Mouse (Mus musculus): Measurements from ENCODE around the gene Castor1.
A peak's percentile ranks its signal among the peaks of the same experiment; 100 is the strongest.
"Not testable (repeated sequence)": the region's sequence is repeated elsewhere in the genome, so short reads cannot be mapped to it uniquely, and the experiment has no call there.

The Castor1 gene

GRCm38 (mm10) chr11:4217914-4218629 is at the start of gene Castor1:
Castor1 (plus strand) TSS chr11:4218225.
- DNase-seq, result peak; percentile 88

- DNase-seq, result no peak
Observed at GRCm38 (mm10) chr11:4174586-4174985, 43.4 kb upstream of the Castor1 start.

DNA sequence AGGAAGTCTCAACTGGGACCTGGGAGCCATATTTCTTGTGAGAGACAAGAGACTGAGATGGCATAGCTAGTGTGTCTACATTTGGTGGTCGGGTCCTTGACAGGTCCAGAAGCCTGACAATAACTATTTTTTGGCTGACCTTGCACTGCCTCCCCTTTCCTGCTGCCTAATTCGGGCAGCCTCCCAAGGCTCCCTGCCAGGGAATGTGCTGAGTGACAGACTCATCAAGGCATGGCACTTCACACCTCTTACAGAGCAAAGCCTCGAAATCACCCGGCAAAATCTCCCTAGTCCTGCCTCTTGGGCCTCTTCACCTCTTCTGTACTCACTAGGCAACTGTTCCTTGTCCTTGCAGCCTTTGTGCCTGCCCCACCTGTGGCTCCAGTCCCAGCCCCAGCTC is 40.3 kb upstream of the Castor1 start:
- no peak for DNase-seq

DNA sequence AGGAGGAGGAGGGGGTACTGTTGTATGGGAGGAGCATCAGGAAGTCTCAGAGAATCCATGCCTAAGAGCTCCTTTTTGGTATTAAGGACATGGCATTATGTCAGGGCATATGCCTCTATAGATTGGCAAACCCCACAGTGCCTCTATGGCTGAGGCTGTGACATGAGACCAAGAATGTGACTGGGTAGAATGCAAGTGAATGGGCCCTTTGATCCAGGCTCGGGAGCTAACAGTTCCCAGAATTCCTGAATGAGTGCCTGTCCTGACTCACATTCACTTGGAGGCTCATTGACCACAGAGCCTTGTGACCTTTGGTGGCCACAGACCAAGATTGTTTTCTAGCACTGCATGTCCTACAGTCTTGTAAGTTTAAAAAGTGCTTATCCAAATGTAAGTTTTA is 36.0 kb upstream of the Castor1 start:
- DNase-seq, result no peak

DNA sequence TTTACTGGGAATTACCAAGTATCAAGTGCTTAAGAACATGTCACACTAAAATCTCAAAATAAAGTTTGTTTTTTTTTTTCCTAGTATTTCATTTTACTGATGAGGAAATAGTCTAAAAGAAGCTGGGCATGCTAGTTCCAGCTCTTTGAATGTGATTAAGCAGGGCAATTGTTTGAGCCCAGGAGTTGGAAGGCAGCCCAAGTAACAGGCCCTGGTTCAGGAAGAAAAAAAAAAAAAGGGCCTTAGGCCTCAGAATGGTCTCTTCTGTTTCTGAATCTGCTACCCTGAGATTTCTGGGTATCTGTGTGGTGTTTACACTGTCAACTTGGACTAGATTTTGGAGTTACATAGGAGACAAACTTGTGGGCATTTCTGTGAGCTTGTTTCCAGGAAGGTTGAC is 34.5 kb upstream of the Castor1 start:
- no peak for DNase-seq

DNA sequence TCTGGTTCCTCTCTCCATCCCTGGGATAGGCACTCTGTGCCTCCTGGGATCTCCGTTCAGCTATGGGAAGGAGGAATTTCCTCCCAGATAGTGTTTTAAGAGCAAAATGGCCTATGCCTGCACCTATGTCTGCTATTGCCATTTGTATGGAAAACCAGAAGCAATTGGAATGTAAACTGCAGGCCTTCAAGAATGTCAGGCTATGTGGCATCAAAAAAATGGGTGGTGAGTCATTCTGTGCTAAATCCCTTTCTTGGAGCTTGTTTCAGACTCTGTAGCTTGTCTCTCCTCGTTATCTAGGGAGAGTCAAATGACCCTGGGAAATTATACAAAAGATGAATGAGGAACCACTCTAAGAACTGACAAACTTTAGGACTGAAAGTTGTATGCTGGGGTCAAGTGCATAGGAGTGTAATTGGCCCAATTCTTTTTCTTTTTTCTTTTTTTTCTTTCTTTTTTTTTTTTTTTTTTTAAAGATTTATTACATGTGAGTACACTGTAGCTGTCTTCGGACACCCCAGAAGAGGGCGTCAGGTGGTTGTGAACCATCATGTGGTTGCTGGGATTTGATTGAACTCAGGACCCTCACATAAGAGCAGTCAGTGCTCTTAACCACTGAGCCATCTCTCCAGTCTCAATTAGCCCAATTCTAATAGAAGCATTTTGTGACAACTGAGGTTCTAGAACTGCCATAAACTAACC is 33.6 kb upstream of the Castor1 start:
- DNase-seq, result no peak

DNA sequence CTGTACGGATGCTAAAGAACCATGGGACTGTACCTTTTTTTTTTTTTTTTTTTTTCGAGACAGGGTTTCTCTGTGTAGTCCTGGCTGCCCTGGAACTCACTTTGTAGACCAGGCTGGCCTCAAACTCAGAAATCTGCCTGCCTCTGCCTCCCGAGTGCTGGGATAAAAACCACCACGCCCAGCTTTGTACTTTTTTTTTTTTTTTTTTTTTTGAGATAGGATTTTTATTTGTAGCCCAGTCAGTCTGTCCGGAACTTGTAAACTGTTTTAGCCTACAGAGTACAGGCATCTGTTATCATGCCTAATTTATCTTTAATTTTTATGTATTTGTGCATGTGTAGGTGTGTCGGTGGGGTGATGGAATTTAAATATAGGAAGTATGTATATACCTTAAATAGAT is 32.5 kb upstream of the Castor1 start:
- not testable (repeated sequence) for DNase-seq

DNA sequence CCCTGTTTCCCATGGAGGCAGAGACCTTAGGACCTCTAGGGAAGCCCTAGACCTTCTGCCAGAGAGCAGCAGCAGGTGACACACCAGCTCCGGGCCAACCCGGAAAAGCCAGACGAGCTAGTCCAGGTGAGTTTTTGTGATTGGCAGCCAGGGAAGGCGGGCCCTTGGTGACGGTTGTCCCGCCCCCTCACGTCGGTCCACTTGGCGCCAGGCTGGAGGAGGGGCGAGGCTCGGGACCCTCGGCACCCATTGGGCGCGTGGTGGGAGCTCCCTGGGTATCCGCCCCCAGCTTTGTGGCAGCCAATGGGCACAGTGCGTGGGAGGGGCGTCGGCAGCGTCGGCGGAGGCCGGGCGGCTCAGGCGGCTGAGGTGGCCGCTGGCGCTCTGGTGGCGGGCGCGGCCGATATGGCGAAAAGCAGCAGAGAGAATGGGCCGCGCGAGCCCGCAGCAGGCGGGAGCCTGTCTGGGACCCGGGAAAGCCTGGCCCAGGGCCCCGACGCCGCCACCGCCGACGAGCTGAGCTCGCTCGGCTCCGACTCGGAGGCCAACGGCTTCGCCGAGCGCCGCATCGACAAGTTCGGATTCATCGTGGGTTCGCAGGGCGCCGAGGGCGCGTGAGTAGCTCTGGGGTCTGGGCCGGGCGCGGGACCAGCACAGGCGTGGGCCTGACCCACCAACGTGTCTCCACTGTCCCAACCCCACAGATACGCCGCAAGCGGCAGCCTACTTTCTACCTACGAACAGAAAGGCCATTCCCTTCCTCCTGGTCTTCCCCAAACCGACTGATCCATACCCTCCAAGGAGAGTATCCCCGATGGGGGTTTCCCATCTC is 31.3 kb upstream of the Castor1 start, which contains the start of gene Tbc1d10a:
Gene Tbc1d10a (plus strand): TSS at position 304 of the 832 bp plus-strand sequence.
- peak; percentile 99 for DNase-seq

GRCm38 (mm10) chr11:4187318-4187700 is 30.7 kb upstream of the Castor1 start:
- DNase-seq, result no peak

- DNase-seq, result no peak
Observed at GRCm38 (mm10) chr11:4189182-4189581, 28.8 kb upstream of the Castor1 start.

- DNase-seq, result no peak
Observed at GRCm38 (mm10) chr11:4190677-4191076, 27.3 kb upstream of the Castor1 start.

- no peak for DNase-seq
Observed at GRCm38 (mm10) chr11:4192757-4193156, 25.3 kb upstream of the Castor1 start.

GRCm38 (mm10) chr11:4193420-4193819 is 24.6 kb upstream of the Castor1 start:
- DNase-seq, result no peak

DNA sequence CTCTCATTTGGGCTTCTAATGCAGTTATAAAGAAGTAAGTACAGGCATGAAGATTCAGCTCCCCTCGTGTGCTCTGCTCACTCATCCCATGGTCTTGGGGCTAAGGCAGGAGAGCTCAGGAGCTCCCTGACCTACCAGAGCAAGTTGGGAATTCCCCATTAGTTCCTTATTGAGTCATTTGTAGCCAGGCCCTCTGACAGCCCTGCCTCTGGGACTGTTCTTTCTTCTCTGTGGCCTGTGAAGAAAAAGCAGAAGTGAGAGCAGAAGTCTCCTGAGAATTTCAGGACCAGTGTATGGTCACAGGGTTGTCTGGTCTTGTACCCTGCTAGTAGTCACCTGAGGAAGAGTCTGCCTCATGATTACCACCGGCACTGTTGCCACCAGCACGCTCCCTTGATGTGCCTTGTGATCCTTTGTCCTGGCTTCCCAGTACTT is 22.4 kb upstream of the Castor1 start:
- DNase-seq, result no peak

- DNase-seq, result no peak
Observed at GRCm38 (mm10) chr11:4196636-4197035, 21.4 kb upstream of the Castor1 start.

DNA sequence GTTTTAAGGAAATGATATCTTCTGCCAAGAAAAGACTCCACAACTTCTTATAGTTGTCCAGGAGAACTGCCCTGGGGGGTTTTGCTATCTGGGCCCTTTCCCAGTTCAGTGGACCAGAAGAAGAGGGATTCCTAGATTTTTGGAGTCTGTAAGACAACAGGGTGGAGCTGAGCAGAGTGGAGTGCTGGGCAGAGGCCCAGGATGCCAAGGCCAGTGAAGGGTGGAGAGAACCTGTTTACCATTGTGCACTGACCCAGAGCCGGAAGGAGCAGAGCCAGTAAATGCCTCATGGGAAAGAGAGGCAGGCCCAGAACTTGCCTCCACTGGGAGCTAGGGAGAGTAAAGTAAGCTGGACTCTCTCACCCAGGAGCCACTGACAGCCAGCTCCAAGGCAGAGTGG is 20.3 kb upstream of the Castor1 start:
- DNase-seq, result no peak

DNA sequence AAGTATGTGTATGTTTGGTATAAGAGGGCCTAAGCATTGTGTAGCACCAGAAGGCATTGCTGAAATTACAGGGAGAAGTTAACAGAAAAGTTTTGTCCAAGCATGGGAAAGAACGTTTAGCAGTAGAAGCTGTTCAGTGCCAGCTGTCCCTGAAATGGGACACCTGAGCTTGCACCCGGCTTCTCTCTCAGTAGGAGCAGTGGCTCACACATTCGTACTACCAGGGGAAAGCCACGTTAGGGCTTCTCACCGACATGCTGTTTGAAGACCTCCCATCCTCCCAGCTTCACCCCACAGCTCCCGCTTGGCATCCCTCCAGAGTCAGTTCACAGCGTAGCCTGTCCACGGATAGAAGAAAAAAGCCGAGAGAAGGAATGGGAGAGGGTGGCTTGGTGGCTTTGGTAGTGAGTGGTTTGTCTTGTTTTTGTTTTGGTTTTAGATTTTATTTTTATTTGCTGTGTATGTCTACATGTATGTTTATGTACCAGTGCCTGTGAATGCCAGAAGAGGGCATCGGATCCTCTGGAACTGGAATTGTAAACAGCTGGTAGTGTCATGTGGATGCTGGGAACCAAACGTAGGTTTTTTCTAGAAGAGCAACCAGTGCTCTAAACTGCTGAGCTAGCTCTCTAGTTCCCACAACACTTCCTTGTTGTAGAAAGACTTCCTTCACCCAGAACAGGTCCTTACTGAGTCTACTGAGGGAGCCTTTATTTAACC is 15.9 kb upstream of the Castor1 start:
- DNase-seq, result no peak

DNA sequence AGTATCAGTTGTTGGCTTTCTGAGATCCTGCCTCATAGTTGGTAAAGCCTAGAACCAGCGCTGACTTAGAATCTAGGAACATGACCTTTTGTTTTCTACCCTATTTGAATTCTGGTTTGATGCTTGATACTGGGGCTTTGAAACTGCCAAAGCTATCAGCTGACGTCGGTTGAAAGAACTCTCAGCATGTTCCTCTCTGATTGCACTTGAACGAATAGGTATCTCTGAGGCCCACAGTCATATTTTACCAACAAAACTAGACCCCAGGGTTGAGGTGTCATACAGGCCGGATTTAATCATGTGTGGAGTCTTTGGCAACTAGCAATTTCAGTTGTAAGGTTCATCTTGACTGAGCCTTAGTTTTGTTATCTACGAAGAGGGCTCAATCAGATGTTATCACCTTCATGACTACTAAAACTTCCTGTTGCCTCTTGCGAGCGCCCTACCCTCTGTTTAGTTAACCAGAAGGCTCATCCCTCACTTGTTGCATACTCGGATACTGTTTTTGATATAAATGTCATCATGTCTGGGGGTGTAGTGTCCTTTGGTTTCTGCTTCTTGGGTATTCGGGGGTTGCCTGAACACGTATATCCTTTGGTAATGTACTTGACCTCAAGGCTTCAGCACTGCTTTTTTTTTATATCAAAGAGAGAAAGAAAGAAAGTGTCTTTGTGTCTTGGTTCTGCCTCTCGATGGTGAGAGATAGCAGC is 14.9 kb upstream of the Castor1 start:
- no peak for DNase-seq

DNA sequence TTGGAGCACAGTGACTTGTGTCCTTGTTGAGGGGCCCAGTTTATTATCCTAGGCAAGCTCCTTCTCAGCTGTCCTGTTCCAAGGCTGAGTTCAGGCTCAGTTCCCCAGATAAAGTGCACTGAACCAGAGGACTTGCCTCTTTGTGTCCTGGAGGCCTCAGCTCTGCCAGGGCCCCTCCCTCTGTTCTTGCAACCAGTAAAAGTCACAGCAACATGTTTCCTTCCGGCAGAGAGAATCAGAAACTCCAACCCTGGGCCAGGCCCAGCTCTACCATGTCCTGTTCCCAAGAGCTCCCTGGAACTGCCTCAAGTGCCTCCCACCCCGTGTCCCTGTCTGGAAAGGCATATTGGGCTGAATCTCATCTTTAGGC is 14.3 kb upstream of the Castor1 start:
- DNase-seq, result no peak

DNA sequence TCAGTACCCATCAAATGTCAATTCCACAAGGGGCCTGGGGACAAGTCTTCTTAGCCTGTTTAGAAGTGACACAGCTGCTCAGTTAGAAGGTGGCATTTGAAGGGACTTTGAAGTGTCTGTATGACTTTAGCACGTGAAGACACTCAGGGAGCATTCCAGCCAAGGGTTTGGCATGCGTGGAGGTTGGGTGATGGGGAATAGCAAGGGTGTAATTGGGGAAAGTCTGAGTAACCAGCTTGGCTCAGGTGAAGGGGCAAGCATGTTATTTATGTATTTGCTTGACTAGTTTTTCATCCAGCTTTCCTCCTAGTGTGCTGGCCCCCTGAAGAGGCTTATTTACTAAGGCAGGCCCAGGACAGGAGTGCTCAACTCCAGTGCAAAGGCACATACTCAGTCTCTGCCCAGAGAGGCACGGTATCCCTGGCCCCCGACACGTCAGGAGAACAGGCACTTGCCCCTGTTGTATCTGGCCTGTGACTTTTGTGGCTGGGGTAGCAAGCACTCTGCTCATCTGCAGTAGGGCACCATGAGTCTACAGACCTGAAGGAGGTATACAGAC is 12.8 kb upstream of the Castor1 start:
- DNase-seq, result no peak

GRCm38 (mm10) chr11:4205951-4206350 is 12.1 kb upstream of the Castor1 start:
- DNase-seq, result no peak

DNA sequence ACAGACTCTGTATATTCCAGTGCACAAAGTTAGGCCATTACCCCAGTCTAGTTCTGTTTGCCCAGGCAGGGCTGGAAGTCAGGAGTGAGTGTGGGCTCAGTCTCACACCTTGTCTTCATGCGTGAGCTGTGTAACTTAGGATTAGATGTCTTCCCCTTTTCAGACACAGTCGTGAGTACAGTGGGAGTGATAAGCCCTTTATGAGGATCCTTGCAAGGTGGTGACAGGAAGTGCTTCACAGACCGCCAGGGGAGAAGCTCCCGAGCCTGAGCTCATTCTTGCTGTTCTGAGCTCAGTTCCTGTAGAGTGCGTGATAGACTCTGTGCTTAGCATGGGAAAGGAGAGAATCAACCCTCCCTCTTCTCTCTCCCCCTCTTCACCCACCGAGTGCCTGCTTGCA is 11.5 kb upstream of the Castor1 start:
- DNase-seq, result no peak

Measured in embryo, embryonic 11 days (tissue).